Mouse (Mus musculus) C2C12 (cell line): Measurements from ENCODE around the gene Vegfb.

Experiments
- CEBPB ChIP-seq: IDR thresholded peaks from one replicate; pipeline ENCODE4 v1.6.1; 2011; ENCODE audit warnings: low read depth, mild to moderate bottlenecking, control low read depth, moderate library complexity
- CTCF ChIP-seq: IDR thresholded peaks from one replicate; pipeline ENCODE4 v1.5.1; 2011; ENCODE audit not compliant: control insufficient read depth, insufficient read depth, insufficient read length
- MAX ChIP-seq: IDR thresholded peaks from one replicate; pipeline ENCODE4 v1.6.1; 2011; ENCODE audit warnings: mild to moderate bottlenecking, control low read depth
- MYOD1 ChIP-seq: IDR thresholded peaks from one replicate; pipeline ENCODE4 v1.6.1; 2011; ENCODE audit warnings: low read depth; ENCODE audit not compliant: control insufficient read depth, insufficient read length
- MYOG ChIP-seq: IDR thresholded peaks from one replicate; pipeline ENCODE4 v1.6.1; 2011; ENCODE audit not compliant: control insufficient read depth, insufficient read length; ENCODE audit errors: extremely low read depth
- USF1 ChIP-seq: IDR thresholded peaks from one replicate; pipeline ENCODE4 v1.6.1; 2011; ENCODE audit warnings: low read depth, mild to moderate bottlenecking, control low read depth, moderate library complexity

- TF ChIP-seq CTCF (no peak), USF1 (no peak), MAX (no peak), MYOD1 (no peak), MYOG (no peak), CEBPB (no peak)
Measured at GRCm38 (mm10) chr19:6933102-6933435, 54.4 kb downstream of the Vegfb start.
